Mouse (Mus musculus): Measurements from ENCODE around the gene Prr13. TPM values are rescaled to one million over a fixed set of nuclear protein-coding genes. Genes with fewer than 3 reads are reported as not detected.
A peak's percentile ranks its signal among the peaks of the same experiment; 100 is the strongest.

Prr13 gene
- polyA plus RNA-seq, 1 experiment from 2014 or later = 105 TPM

- Histone ChIP-seq H3K9me3 (ENCODE audit: control insufficient read depth, low read length) (no peaks in the 10 kb centered on the region), H3K27ac (no peak overlapping the region), H3K9ac (no peak overlapping the region), H3K4me1 (replicated peaks; ENCODE audit: control insufficient read depth, insufficient read depth, low read length) (no peaks in the 10 kb centered on the region), H3K4me3 (replicated peaks; ENCODE audit: low read length) (no peak overlapping the region), H3K27me3 (ENCODE audit: control insufficient read depth, insufficient read depth, low read length) (no peaks in the 10 kb centered on the region), H3K4me2 (replicated peaks) (no peak overlapping the region), H3K36me3 (replicated peaks; ENCODE audit: control insufficient read depth, insufficient read depth) (peaks cover 80% of the 10 kb centered on the region)
- DNase-seq (ENCODE audit: low spot score) = no peak
- WGBS = 89% methylated on average over 1 of the region's 1 CpGs
- ATAC-seq (ENCODE audit: low FRiP score) = no peak
Observed at GRCm38 (mm10) chr15:102432046-102432445, 26.8 kb upstream of the Prr13 start.

- DNase-seq (ENCODE audit: low spot score) = no peak
- Histone ChIP-seq H3K4me1 (replicated peaks; ENCODE audit: control insufficient read depth, insufficient read depth, low read length) (no peaks in the 10 kb centered on the region), H3K4me2 (replicated peaks) (no peak overlapping the region), H3K4me3 (replicated peaks; ENCODE audit: low read length) (no peak overlapping the region), H3K9me3 (ENCODE audit: control insufficient read depth, low read length) (no peaks in the 10 kb centered on the region), H3K27ac (no peak overlapping the region), H3K27me3 (ENCODE audit: control insufficient read depth, insufficient read depth, low read length) (no peaks in the 10 kb centered on the region), H3K36me3 (replicated peaks; ENCODE audit: control insufficient read depth, insufficient read depth) (peaks cover 80% of the 10 kb centered on the region), H3K9ac (no peak overlapping the region)
- no peak for ATAC-seq (ENCODE audit: low FRiP score)
- 92% methylated on average over 4 of the region's 4 CpGs for WGBS
Observed at GRCm38 (mm10) chr15:102433173-102433572, 25.7 kb upstream of the Prr13 start.

- H3K27ac ChIP-seq = no peak overlapping the region
- no peak overlapping the region for H3K4me2 ChIP-seq (replicated peaks)
- H3K36me3 ChIP-seq (replicated peaks; ENCODE audit: control insufficient read depth, insufficient read depth) = peaks cover 5% of the 10 kb centered on the region; the same call in 1 of the 2 replicates
- H3K4me1 ChIP-seq (replicated peaks; ENCODE audit: control insufficient read depth, insufficient read depth, low read length) = no peaks in the 10 kb centered on the region
- no peaks in the 10 kb centered on the region for H3K9me3 ChIP-seq (ENCODE audit: control insufficient read depth, low read length)
- peak; percentile 86 for DNase-seq (ENCODE audit: low spot score)
- H3K9ac ChIP-seq = no peak overlapping the region
- no peaks in the 10 kb centered on the region for H3K27me3 ChIP-seq (ENCODE audit: control insufficient read depth, insufficient read depth, low read length)
- no peak for ATAC-seq (ENCODE audit: low FRiP score)
- 50% methylated on average over 2 of the region's 2 CpGs for WGBS
- H3K4me3 ChIP-seq (replicated peaks; ENCODE audit: low read length) = no peak overlapping the region
Observed at GRCm38 (mm10) chr15:102442490-102442889, 16.3 kb upstream of the Prr13 start.

- ATAC-seq (ENCODE audit: low FRiP score) (no peak), DNase-seq (ENCODE audit: low spot score) (no peak)
- Histone ChIP-seq H3K36me3 (replicated peaks; ENCODE audit: control insufficient read depth, insufficient read depth) (no peaks in the 10 kb centered on the region), H3K4me3 (replicated peaks; ENCODE audit: low read length) (no peak within 1 kb of the TSS), H3K9me3 (ENCODE audit: control insufficient read depth, low read length) (no peaks in the 10 kb centered on the region), H3K4me2 (replicated peaks) (no peak within 1 kb of the TSS), H3K27me3 (ENCODE audit: control insufficient read depth, insufficient read depth, low read length) (no peaks in the 10 kb centered on the region), H3K4me1 (replicated peaks; ENCODE audit: control insufficient read depth, insufficient read depth, low read length) (no peaks in the 10 kb centered on the region), H3K27ac (no peak within 1 kb of the TSS), H3K9ac (no peak within 1 kb of the TSS)
- WGBS = 64% methylated on average over 8 of the region's 8 CpGs
Observed at GRCm38 (mm10) chr15:102445146-102445545, 13.7 kb upstream of the Prr13 start, which contains the start of gene Amhr2. Gene Amhr2, plus strand, starts transcription at chr15:102445367.

- H3K4me3 ChIP-seq (replicated peaks; ENCODE audit: low read length) = no peak overlapping the region
- H3K27me3 ChIP-seq (ENCODE audit: control insufficient read depth, insufficient read depth, low read length) = no peaks in the 10 kb centered on the region
- no peak overlapping the region for H3K4me2 ChIP-seq (replicated peaks)
- H3K4me1 ChIP-seq (replicated peaks; ENCODE audit: control insufficient read depth, insufficient read depth, low read length) = no peaks in the 10 kb centered on the region
- H3K27ac ChIP-seq = no peak overlapping the region
- 63% methylated on average over 5 of the region's 6 CpGs for WGBS
- no peak for ATAC-seq (ENCODE audit: low FRiP score)
- H3K9me3 ChIP-seq (ENCODE audit: control insufficient read depth, low read length) = no peaks in the 10 kb centered on the region
- DNase-seq (ENCODE audit: low spot score) = no peak
- H3K36me3 ChIP-seq (replicated peaks; ENCODE audit: control insufficient read depth, insufficient read depth) = no peaks in the 10 kb centered on the region
- no peak overlapping the region for H3K9ac ChIP-seq
Observed at GRCm38 (mm10) chr15:102446448-102446847, 12.4 kb upstream of the Prr13 start.

GRCm38 (mm10) chr15:102449366-102449765 is 9.5 kb upstream of the Prr13 start:
- ATAC-seq (ENCODE audit: low FRiP score) (no peak), DNase-seq (ENCODE audit: low spot score) (no peak)
- Histone ChIP-seq H3K4me3 (replicated peaks; ENCODE audit: low read length) (no peak overlapping the region), H3K4me1 (replicated peaks; ENCODE audit: control insufficient read depth, insufficient read depth, low read length) (no peaks in the 10 kb centered on the region), H3K27ac (no peak overlapping the region), H3K36me3 (replicated peaks; ENCODE audit: control insufficient read depth, insufficient read depth) (no peaks in the 10 kb centered on the region), H3K9me3 (ENCODE audit: control insufficient read depth, low read length) (no peaks in the 10 kb centered on the region), H3K4me2 (replicated peaks) (no peak overlapping the region), H3K27me3 (ENCODE audit: control insufficient read depth, insufficient read depth, low read length) (no peaks in the 10 kb centered on the region), H3K9ac (no peak overlapping the region)
- 78% methylated on average over 8 of the region's 8 CpGs for WGBS

GRCm38 (mm10) chr15:102450928-102451327 is 7.9 kb upstream of the Prr13 start:
- Histone ChIP-seq H3K4me3 (replicated peaks; ENCODE audit: low read length) (no peak overlapping the region), H3K36me3 (replicated peaks; ENCODE audit: control insufficient read depth, insufficient read depth) (no peaks in the 10 kb centered on the region), H3K9me3 (ENCODE audit: control insufficient read depth, low read length) (no peaks in the 10 kb centered on the region), H3K4me1 (replicated peaks; ENCODE audit: control insufficient read depth, insufficient read depth, low read length) (no peaks in the 10 kb centered on the region), H3K9ac (no peak overlapping the region), H3K27me3 (ENCODE audit: control insufficient read depth, insufficient read depth, low read length) (no peaks in the 10 kb centered on the region), H3K27ac (no peak overlapping the region), H3K4me2 (replicated peaks) (no peak overlapping the region)
- ATAC-seq (ENCODE audit: low FRiP score) = no peak
- no peak for DNase-seq (ENCODE audit: low spot score)
- WGBS = 34% methylated on average over 7 of the region's 7 CpGs

GRCm38 (mm10) chr15:102451666-102452430 is 7.0 kb upstream of the Prr13 start:
- Histone ChIP-seq H3K36me3 (replicated peaks; ENCODE audit: control insufficient read depth, insufficient read depth) (no peaks in the 10 kb centered on the region), H3K9ac (no peak overlapping the region), H3K4me3 (replicated peaks; ENCODE audit: low read length) (no peak overlapping the region), H3K4me2 (replicated peaks) (no peak overlapping the region), H3K9me3 (ENCODE audit: control insufficient read depth, low read length) (no peaks in the 10 kb centered on the region), H3K27me3 (ENCODE audit: control insufficient read depth, insufficient read depth, low read length) (no peaks in the 10 kb centered on the region), H3K4me1 (replicated peaks; ENCODE audit: control insufficient read depth, insufficient read depth, low read length) (no peaks in the 10 kb centered on the region), H3K27ac (no peak overlapping the region)
- ATAC-seq (ENCODE audit: low FRiP score) = no peak
- WGBS = 87% methylated on average over 26 of the region's 26 CpGs
- DNase-seq (ENCODE audit: low spot score) = no peak

GRCm38 (mm10) chr15:102455993-102456392 is 2.8 kb upstream of the Prr13 start:
- Histone ChIP-seq H3K4me1 (replicated peaks; ENCODE audit: control insufficient read depth, insufficient read depth, low read length) (peaks cover 14% of the 10 kb centered on the region), H3K27ac (no peak overlapping the region), H3K36me3 (replicated peaks; ENCODE audit: control insufficient read depth, insufficient read depth) (no peaks in the 10 kb centered on the region), H3K27me3 (ENCODE audit: control insufficient read depth, insufficient read depth, low read length) (no peaks in the 10 kb centered on the region), H3K4me3 (replicated peaks; ENCODE audit: low read length) (no peak overlapping the region), H3K9me3 (ENCODE audit: control insufficient read depth, low read length) (no peaks in the 10 kb centered on the region), H3K4me2 (replicated peaks) (no peak overlapping the region), H3K9ac (no peak overlapping the region)
- WGBS = 41% methylated on average over 6 of the region's 6 CpGs
- no peak for ATAC-seq (ENCODE audit: low FRiP score)
- DNase-seq (ENCODE audit: low spot score) = no peak

All from hindbrain, embryonic 14.5 days (tissue).